Mouse (Mus musculus) ES-Bruce4 (cell line): ENCODE measurements around the gene Mpdz. TPM values are rescaled to one million over a fixed set of nuclear protein-coding genes. Genes with fewer than 3 reads are reported as not detected.

Experiments
- H3K27ac ChIP-seq: 2 replicates; pipeline ENCODE4 v1.5.1; 2012; ENCODE audit warnings: low read length, inconsistent platforms; ENCODE audit not compliant: insufficient read depth
- H3K27me3 ChIP-seq: 2 replicates; pipeline ENCODE4 v1.6.1; 2012; ENCODE audit warnings: mild to moderate bottlenecking, low read length, inconsistent platforms; ENCODE audit not compliant: control insufficient read depth, poor library complexity, insufficient read depth, severe bottlenecking
- H3K36me3 ChIP-seq: 2 replicates; pipeline ENCODE4 v1.6.1; 2012; ENCODE audit warnings: inconsistent platforms, mild to moderate bottlenecking, low read length, moderate library complexity; ENCODE audit not compliant: control insufficient read depth, poor library complexity, insufficient read depth, severe bottlenecking
- H3K4me1 ChIP-seq: one replicate; pipeline ENCODE4 v1.8.1; 2011; ENCODE audit warnings: low read length; ENCODE audit not compliant: control insufficient read depth, insufficient read depth
- H3K4me3 ChIP-seq: 2 replicates; pipeline ENCODE4 v1.5.1; 2011; ENCODE audit warnings: low read depth, mild to moderate bottlenecking, low read length
- H3K9ac ChIP-seq: 2 replicates; pipeline ENCODE4 v1.6.1; 2012; ENCODE audit warnings: low read depth, mild to moderate bottlenecking, inconsistent platforms; ENCODE audit not compliant: poor library complexity, severe bottlenecking
- H3K9me3 ChIP-seq: replicated peaks from 2 replicates; pipeline ENCODE4 v1.6.1; 2012; ENCODE audit warnings: mild to moderate bottlenecking, low read length, inconsistent platforms; ENCODE audit not compliant: control insufficient read depth, poor library complexity, insufficient read depth, severe bottlenecking
- CTCF ChIP-seq: IDR thresholded peaks from one replicate; pipeline ENCODE4 v1.8.1; 2011; ENCODE audit warnings: low read depth, low read length
- EP300 ChIP-seq: IDR thresholded peaks from 2 replicates; pipeline ENCODE4 v1.6.1; 2011; ENCODE audit warnings: low read depth, low read length; ENCODE audit not compliant: insufficient read depth
- POLR2A ChIP-seq: IDR thresholded peaks from one replicate; pipeline ENCODE4 v1.8.1; 2011; ENCODE audit warnings: low read length; ENCODE audit not compliant: insufficient read depth
- polyA plus RNA-seq: library from polyadenylated mRNA; stranded (reverse); fragments of >200 nt; gene quantifications from 2 replicates; pipeline ENCODE4 v1.2.4, GENCODE M21; 2011; ENCODE audit warnings: low read depth; ENCODE audit not compliant: missing spikeins, insufficient read depth, insufficient read length

The Mpdz gene
- polyA plus RNA-seq, 1 experiment = 28.0 TPM

DNA sequence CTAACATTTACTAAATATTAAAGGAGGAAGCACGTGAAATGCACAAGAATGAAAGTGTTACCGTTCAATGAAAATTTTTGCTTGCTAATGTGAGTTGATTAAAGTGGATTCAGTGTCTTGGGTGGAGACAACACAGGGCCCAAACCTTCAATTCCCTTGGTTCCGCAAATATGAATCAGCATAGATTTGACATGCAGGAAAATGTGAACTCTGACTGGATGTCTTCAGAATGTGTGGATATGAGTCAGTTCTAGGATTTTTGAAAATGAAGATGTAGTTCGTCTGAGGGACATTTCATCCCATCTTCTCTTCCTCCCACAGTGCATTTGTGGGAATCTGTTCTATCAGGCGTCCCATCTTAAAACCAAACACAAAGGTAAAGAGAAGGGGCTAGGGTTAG lies 951 bp upstream of the Mpdz start:
- H3K36me3 ChIP-seq = no peaks in the 10 kb centered on the region
- no peak overlapping the region for H3K4me3 ChIP-seq
- TF ChIP-seq POLR2A (no peak), EP300 (no peak), CTCF (no peak)
- H3K27ac ChIP-seq = no peak overlapping the region
- peaks cover 9% of the 10 kb centered on the region for H3K27me3 ChIP-seq
- H3K9ac ChIP-seq = no peak overlapping the region
- H3K9me3 ChIP-seq = no peaks in the 10 kb centered on the region
- H3K4me1 ChIP-seq = no peaks in the 10 kb centered on the region

DNA sequence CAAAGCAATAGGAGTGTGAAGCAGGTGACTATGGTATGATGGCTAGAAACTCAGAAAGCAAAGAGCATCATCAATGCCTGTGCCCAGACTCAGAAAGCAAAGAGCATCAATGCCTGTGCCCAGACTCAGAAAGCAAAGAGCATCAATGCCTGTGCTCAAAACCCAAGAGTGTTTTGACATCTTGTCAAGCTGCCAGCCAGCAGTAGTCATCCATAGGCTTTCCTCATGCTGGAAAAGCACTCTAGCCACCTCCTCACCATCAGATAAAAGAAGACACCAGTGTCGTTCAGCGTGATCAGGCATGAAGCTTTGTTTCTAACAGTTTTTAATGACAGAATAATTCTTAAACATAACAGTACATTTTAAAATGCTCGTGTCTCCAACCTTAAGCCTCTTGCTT lies 8.7 kb downstream of the Mpdz start:
- Histone ChIP-seq H3K27me3 (no peaks in the 10 kb centered on the region), H3K4me1 (no peaks in the 10 kb centered on the region), H3K9me3 (no peaks in the 10 kb centered on the region), H3K27ac (no peak overlapping the region), H3K9ac (no peak overlapping the region), H3K4me3 (no peak overlapping the region), H3K36me3 (no peaks in the 10 kb centered on the region)
- no peak for TF ChIP-seq CTCF
- no peak for TF ChIP-seq POLR2A
- TF ChIP-seq EP300 = no peak

DNA sequence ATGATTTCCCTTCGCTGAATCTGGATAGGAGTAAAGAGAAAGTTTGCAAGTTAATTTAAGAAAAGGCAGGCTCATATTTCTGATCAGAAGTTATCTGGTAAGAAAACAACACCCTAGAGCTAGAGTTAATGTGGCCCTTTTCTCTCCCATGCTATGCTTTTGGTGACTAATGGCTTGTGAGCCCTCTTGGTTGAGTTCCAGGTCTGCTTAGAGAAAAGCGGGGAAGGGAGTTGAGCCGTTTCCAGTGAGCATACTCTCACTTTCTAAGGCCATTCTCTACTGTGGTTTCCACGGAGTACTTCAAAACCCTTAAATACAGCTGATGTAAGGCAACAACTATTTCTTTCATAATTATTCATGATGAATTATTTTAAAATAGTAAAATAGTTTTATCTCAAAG lies 11.8 kb downstream of the Mpdz start:
- no peak overlapping the region for H3K9ac ChIP-seq
- TF ChIP-seq EP300 (no peak), POLR2A (no peak), CTCF (no peak)
- H3K4me1 ChIP-seq = no peaks in the 10 kb centered on the region
- H3K27ac ChIP-seq = no peak overlapping the region
- no peaks in the 10 kb centered on the region for H3K9me3 ChIP-seq
- no peak overlapping the region for H3K4me3 ChIP-seq
- H3K36me3 ChIP-seq = no peaks in the 10 kb centered on the region
- H3K27me3 ChIP-seq = no peaks in the 10 kb centered on the region

DNA sequence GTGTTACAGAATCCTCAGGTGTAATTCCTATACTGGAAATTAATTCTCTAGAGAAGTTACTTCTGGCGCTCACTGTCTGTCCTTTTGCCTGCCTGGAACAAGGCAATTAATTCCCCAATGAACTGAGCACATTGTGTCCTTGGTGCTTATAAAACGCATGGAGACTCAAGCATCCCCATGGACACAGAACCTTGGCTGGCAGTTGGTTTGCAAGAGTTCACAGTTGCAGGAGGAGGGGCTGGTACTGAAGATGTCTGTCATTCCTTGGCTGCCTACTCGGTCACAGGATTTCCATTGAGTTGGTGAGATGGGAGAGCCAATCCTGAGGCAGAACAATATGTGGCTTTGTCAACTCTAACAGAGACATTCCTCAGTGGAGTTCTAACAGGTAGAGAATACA lies 12.5 kb downstream of the Mpdz start:
- H3K4me3 ChIP-seq = no peak overlapping the region
- H3K36me3 ChIP-seq = no peaks in the 10 kb centered on the region
- TF ChIP-seq POLR2A (no peak), CTCF (no peak), EP300 (no peak)
- peak overlapping the region; percentile 16; the same call in 1 of the 2 replicates for H3K27ac ChIP-seq
- no peaks in the 10 kb centered on the region for H3K27me3 ChIP-seq
- H3K9me3 ChIP-seq = no peaks in the 10 kb centered on the region
- H3K4me1 ChIP-seq = no peaks in the 10 kb centered on the region
- no peak overlapping the region for H3K9ac ChIP-seq

DNA sequence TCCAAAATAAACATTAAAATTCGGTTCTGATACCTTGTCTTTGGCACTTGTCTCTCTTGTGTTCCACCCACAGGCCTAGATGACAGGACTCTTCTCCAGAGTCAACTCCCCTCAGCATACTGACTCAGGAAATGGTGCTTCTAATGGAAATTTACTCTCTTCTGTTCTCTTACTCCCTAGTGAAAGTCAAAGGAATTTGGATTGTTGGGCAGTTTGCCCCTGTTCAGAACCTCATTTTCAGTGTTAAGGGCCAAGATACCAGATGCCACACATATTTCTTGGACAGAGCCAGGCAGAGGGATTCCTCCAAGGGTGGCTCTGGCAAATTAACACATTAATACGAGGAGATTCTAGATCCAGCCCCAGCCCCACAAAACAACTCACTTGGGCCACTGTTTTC lies 12.9 kb downstream of the Mpdz start:
- Histone ChIP-seq H3K9ac (no peak overlapping the region), H3K27ac (peak overlapping the region; percentile 16; the same call in 1 of the 2 replicates), H3K4me3 (no peak overlapping the region), H3K4me1 (no peaks in the 10 kb centered on the region), H3K27me3 (no peaks in the 10 kb centered on the region), H3K36me3 (no peaks in the 10 kb centered on the region), H3K9me3 (no peaks in the 10 kb centered on the region)
- TF ChIP-seq CTCF (no peak), POLR2A (no peak), EP300 (no peak)

DNA sequence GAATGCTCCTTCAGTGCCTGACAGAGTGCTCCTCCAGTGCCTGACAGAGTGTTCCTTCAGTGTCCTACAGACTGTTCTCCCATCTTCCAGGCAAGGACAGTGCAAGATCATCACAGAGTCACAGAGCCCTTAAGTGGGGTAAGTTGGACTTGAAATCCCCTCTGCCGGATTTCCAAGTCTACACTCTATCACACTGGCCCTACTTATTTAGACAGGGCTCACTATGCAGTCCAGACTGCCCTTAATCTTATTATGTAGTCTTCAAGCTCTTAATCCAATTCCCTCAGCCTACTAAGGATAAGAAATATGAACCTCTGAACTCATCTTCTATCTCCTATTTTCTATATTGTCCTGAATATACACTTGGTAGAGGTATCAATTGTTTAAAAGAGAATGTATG lies 19.1 kb downstream of the Mpdz start:
- no peak overlapping the region for H3K4me3 ChIP-seq
- H3K4me1 ChIP-seq = no peaks in the 10 kb centered on the region
- no peak overlapping the region for H3K9ac ChIP-seq
- no peaks in the 10 kb centered on the region for H3K9me3 ChIP-seq
- no peaks in the 10 kb centered on the region for H3K36me3 ChIP-seq
- H3K27ac ChIP-seq = no peak overlapping the region
- H3K27me3 ChIP-seq = no peaks in the 10 kb centered on the region
- TF ChIP-seq POLR2A = no peak
- TF ChIP-seq EP300 = no peak

DNA sequence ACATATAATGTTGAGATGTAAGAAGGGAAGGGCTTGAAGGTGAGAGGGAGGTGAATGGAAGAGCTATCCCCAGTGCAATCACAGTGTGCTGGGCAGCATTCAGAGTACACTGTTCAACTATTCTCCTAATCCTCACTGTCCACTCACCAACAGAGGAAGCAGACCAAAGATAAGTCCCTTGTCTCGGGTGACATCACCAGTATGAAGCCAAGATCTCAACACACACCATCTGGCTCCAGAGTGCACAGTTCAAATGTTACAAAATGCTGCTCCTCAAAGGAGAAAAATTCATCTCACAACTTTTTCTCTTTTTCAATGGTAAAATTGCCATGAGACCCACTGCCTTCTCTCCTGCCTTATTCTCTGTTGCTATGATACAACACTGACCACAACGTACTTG lies 21.0 kb downstream of the Mpdz start:
- Histone ChIP-seq H3K4me3 (no peak overlapping the region), H3K27ac (no peak overlapping the region), H3K9ac (no peak overlapping the region), H3K9me3 (no peaks in the 10 kb centered on the region), H3K27me3 (no peaks in the 10 kb centered on the region), H3K36me3 (no peaks in the 10 kb centered on the region), H3K4me1 (no peaks in the 10 kb centered on the region)
- TF ChIP-seq POLR2A (no peak), EP300 (no peak), CTCF (no peak)
